Mouse (Mus musculus): ENCODE measurements at regions not wholly inside any gene's neighbourhood (a gene's known extent, or its start where the extent isn't known, plus 50 kb on each side); places are given as distances from the start of the nearest gene placed in this dataset.
A peak's percentile ranks its signal among the peaks of the same experiment; 100 is the strongest.
"Not testable (repeated sequence)": the region's sequence is repeated elsewhere in the genome, so short reads cannot be mapped to it uniquely, and the experiment has no call there.

DNA sequence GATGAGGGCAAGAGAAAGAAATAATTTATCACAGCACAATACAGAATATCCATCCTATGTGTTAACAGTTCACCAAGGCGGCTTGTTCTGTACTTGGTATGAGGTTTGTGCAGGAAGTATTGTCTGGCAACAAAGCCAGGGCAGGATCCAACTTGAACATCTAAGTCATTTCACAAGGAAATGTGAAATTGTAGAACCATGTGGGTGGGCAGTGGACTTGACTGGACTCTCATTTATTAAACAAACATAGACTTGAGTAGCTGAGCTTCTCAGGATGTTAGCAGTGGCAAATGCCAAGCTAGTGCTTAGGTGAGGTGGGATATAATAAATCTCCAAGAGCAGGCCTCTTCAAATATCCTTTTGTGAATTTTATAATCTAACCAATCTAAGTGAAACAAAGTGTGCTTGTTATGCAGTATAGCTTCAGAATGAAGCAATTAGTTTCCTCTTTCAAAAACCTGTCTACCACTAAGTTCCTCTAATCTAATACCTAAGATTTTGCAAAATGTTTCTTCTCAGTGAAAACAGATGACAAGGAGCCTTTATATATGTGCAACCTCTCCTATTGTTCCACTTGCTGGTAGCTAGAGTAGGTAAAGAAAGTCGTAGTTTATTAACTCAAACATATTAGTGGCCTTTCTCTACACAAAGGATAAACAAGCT is 694.4 kb downstream of the Crisp4 start:
- no peaks in the 10 kb centered on the region for H3K27me3 ChIP-seq (ENCODE audit: control insufficient read depth, insufficient read depth, low read length)
- ATAC-seq (replicated peaks; ENCODE audit: low FRiP score) (no peak), DNase-seq (ENCODE audit: low spot score) (no peak)
- H3K4me3 ChIP-seq (ENCODE audit: low read depth, low read length): no peak overlapping the region
- H3K4me2 ChIP-seq (ENCODE audit: low read depth, low read length, severe bottlenecking): no peak overlapping the region
- no peaks in the 10 kb centered on the region for H3K9me3 ChIP-seq (ENCODE audit: control insufficient read depth, low read length)
- no peaks in the 10 kb centered on the region for H3K4me1 ChIP-seq (replicated peaks; ENCODE audit: control insufficient read depth, insufficient read depth, low read length)
- H3K9ac ChIP-seq (ENCODE audit: low read length): no peak overlapping the region
- 73% methylated on average over 2 of the region's 2 CpGs for WGBS
- no peaks in the 10 kb centered on the region for H3K36me3 ChIP-seq (ENCODE audit: control insufficient read depth, insufficient read depth, low read length)
- no peak overlapping the region for H3K27ac ChIP-seq (ENCODE audit: low read depth, low read length)

DNA sequence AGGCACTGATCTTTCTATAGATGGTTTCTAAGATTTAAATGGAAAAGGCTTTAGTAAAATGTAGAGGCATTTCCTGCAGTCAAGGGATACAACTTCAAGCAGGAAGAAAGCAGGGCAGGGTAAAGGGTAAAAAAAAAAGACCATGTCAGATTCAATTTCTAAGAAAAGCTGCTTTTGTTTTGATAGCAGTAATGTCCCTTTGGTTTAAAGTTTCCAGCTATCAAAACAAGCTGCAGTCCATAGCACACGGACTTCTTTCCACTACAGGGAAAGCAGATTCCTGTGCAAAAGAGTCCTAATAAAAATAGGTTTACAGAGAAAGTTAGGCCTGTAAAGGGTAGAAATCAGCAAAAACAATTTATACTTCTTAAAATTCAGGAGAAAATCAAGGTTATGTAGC is 695.0 kb downstream of the Crisp4 start:
- no peak overlapping the region for H3K9ac ChIP-seq (ENCODE audit: low read length)
- ATAC-seq (replicated peaks; ENCODE audit: low FRiP score) (no peak), DNase-seq (ENCODE audit: low spot score) (no peak)
- H3K27me3 ChIP-seq (ENCODE audit: control insufficient read depth, insufficient read depth, low read length): no peaks in the 10 kb centered on the region
- H3K36me3 ChIP-seq (ENCODE audit: control insufficient read depth, insufficient read depth, low read length): no peaks in the 10 kb centered on the region
- 71% methylated on average over 1 of the region's 1 CpGs for WGBS
- H3K4me1 ChIP-seq (replicated peaks; ENCODE audit: control insufficient read depth, insufficient read depth, low read length): no peaks in the 10 kb centered on the region
- no peak overlapping the region for H3K4me3 ChIP-seq (ENCODE audit: low read depth, low read length)
- H3K4me2 ChIP-seq (ENCODE audit: low read depth, low read length, severe bottlenecking): no peak overlapping the region
- H3K9me3 ChIP-seq (ENCODE audit: control insufficient read depth, low read length): no peaks in the 10 kb centered on the region
- H3K27ac ChIP-seq (ENCODE audit: low read depth, low read length): no peak overlapping the region

DNA sequence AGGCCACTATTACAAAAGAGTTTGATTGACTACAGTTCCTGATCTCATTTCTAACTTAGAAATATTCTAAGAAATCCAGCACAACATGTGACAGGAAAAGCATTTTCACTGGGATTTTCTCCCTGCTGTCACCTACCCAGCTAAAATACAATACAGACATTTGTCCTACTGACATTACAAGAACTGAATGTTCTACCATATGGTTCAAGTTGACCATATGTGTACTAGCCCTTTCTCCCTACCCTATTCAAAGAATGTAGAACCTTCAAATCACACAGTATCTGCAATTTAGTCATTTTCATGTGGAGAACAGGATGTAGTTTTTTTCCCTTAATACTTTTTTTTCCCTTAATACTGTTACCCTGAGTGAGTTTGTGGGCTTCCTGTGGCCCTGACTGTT is 695.4 kb downstream of the Crisp4 start:
- Histone ChIP-seq H3K27ac (ENCODE audit: low read depth, low read length) (no peak overlapping the region), H3K4me2 (ENCODE audit: low read depth, low read length, severe bottlenecking) (no peak overlapping the region), H3K9ac (ENCODE audit: low read length) (no peak overlapping the region), H3K36me3 (ENCODE audit: control insufficient read depth, insufficient read depth, low read length) (no peaks in the 10 kb centered on the region), H3K4me3 (ENCODE audit: low read depth, low read length) (no peak overlapping the region), H3K4me1 (replicated peaks; ENCODE audit: control insufficient read depth, insufficient read depth, low read length) (no peaks in the 10 kb centered on the region), H3K27me3 (ENCODE audit: control insufficient read depth, insufficient read depth, low read length) (no peaks in the 10 kb centered on the region), H3K9me3 (ENCODE audit: control insufficient read depth, low read length) (no peaks in the 10 kb centered on the region)
- no peak for DNase-seq (ENCODE audit: low spot score)
- no peak for ATAC-seq (replicated peaks; ENCODE audit: low FRiP score)

DNA sequence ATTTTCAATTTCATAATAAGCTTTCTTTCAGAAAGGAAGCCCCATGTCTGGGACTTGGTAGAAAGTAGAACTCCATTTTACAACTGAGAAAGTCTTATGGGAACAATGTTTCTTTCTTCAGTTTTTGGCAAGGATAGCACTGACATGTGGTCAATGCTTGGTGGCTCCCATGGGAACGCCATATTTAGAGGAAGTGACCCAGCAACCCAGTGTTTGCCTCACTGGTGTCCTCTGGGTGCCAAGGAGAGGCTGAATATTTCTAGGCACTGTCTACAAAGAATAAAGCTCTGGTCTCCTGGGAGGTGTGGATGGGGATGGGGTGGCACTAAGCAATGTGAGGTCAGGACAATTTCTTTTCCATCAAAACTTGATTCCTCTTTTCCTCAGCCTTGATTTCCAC is 696.4 kb downstream of the Crisp4 start:
- no peak overlapping the region for H3K27ac ChIP-seq (ENCODE audit: low read depth, low read length)
- H3K4me3 ChIP-seq (ENCODE audit: low read depth, low read length): no peak overlapping the region
- H3K27me3 ChIP-seq (ENCODE audit: control insufficient read depth, insufficient read depth, low read length): no peaks in the 10 kb centered on the region
- no peak for ATAC-seq (replicated peaks; ENCODE audit: low FRiP score)
- no peaks in the 10 kb centered on the region for H3K9me3 ChIP-seq (ENCODE audit: control insufficient read depth, low read length)
- no peak for DNase-seq (ENCODE audit: low spot score)
- H3K36me3 ChIP-seq (ENCODE audit: control insufficient read depth, insufficient read depth, low read length): no peaks in the 10 kb centered on the region
- 94% methylated on average over 1 of the region's 1 CpGs for WGBS
- H3K9ac ChIP-seq (ENCODE audit: low read length): no peak overlapping the region
- no peaks in the 10 kb centered on the region for H3K4me1 ChIP-seq (replicated peaks; ENCODE audit: control insufficient read depth, insufficient read depth, low read length)
- no peak overlapping the region for H3K4me2 ChIP-seq (ENCODE audit: low read depth, low read length, severe bottlenecking)

DNA sequence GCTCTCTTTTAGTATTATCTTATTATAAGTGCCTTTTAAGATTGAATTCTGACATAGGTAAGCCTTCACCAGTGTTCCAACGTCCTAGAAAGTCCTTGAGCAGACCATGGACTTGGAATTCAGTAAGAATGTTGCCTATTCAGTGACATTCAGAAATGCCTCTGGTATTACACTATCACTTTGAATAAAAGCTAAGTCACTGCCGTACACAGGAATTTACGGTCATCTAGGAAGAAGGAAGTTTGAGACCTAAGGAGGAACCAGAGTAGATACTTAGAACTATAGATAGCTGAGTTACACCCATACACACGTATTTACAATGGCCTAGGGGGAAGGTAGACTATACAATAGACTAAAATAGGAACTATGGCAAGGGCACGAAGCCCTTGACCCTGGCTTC is 711.6 kb downstream of the Crisp4 start:
- not testable (repeated sequence) for DNase-seq (ENCODE audit: low spot score); H3K4me2 ChIP-seq (ENCODE audit: low read depth, low read length, severe bottlenecking); H3K27me3 ChIP-seq (ENCODE audit: control insufficient read depth, insufficient read depth, low read length); H3K4me3 ChIP-seq (ENCODE audit: low read depth, low read length); H3K36me3 ChIP-seq (ENCODE audit: control insufficient read depth, insufficient read depth, low read length); ATAC-seq (replicated peaks; ENCODE audit: low FRiP score); H3K4me1 ChIP-seq (replicated peaks; ENCODE audit: control insufficient read depth, insufficient read depth, low read length); H3K27ac ChIP-seq (ENCODE audit: low read depth, low read length); H3K9ac ChIP-seq (ENCODE audit: low read length); H3K9me3 ChIP-seq (ENCODE audit: control insufficient read depth, low read length)
- WGBS: 88% methylated on average over 5 of the region's 5 CpGs

DNA sequence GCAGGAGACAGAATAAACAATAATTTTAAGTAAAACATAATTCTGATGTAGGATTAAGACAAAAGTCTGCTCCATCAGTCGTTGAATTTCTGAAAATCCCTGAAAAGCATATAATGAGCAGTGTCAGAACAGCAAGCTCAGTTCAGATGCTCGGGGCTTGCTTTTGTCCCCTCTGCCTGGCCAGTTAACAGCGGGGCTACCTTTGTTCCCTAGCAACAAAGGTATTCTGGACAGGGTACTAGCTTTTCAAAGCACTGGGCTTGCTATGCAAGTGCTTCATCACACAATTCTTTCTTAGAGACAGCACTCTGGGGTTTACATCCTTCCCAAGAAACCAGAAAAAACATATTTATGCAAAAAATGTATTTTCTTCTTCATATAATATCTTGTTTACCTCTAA is 729.7 kb downstream of the Crisp4 start:
- H3K4me1 ChIP-seq (replicated peaks; ENCODE audit: control insufficient read depth, insufficient read depth, low read length): no peaks in the 10 kb centered on the region
- ATAC-seq (replicated peaks; ENCODE audit: low FRiP score) (peak; percentile 59), DNase-seq (ENCODE audit: low spot score) (no peak)
- no peak overlapping the region for H3K4me2 ChIP-seq (ENCODE audit: low read depth, low read length, severe bottlenecking)
- no peak overlapping the region for H3K4me3 ChIP-seq (ENCODE audit: low read depth, low read length)
- no peak overlapping the region for H3K27ac ChIP-seq (ENCODE audit: low read depth, low read length)
- no peaks in the 10 kb centered on the region for H3K36me3 ChIP-seq (ENCODE audit: control insufficient read depth, insufficient read depth, low read length)
- H3K27me3 ChIP-seq (ENCODE audit: control insufficient read depth, insufficient read depth, low read length): no peaks in the 10 kb centered on the region
- H3K9me3 ChIP-seq (ENCODE audit: control insufficient read depth, low read length): no peaks in the 10 kb centered on the region
- H3K9ac ChIP-seq (ENCODE audit: low read length): no peak overlapping the region
- 8% methylated on average over 3 of the region's 3 CpGs for WGBS

DNA sequence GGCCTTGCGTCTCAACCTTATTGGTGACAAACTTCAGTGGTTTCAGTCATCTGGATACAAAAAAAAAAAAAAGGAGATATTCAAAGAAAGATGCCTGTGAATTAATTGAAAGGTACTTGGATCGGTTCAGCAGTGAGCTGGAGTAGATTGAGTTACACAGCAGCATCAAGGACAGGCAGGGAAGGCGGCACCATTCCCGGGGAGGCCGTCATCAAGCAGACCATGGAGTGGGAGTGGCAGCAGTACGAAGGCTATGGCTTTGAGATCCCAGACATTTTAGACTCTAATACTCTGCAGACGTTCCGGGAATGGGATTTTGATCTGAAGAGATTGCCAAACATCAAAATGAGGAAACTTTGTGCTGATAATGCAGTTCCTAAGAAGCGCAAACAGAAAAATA is 750.8 kb downstream of the Crisp4 start:
- Histone ChIP-seq H3K9ac (ENCODE audit: low read length) (no peak overlapping the region), H3K27ac (ENCODE audit: low read depth, low read length) (no peak overlapping the region), H3K4me2 (ENCODE audit: low read depth, low read length, severe bottlenecking) (no peak overlapping the region), H3K9me3 (ENCODE audit: control insufficient read depth, low read length) (no peaks in the 10 kb centered on the region), H3K4me3 (ENCODE audit: low read depth, low read length) (no peak overlapping the region), H3K27me3 (ENCODE audit: control insufficient read depth, insufficient read depth, low read length) (no peaks in the 10 kb centered on the region), H3K36me3 (ENCODE audit: control insufficient read depth, insufficient read depth, low read length) (no peaks in the 10 kb centered on the region), H3K4me1 (replicated peaks; ENCODE audit: control insufficient read depth, insufficient read depth, low read length) (no peaks in the 10 kb centered on the region)
- DNase-seq (ENCODE audit: low spot score): no peak
- ATAC-seq (replicated peaks; ENCODE audit: low FRiP score): no peak
- WGBS: 88% methylated on average over 9 of the region's 9 CpGs

DNA sequence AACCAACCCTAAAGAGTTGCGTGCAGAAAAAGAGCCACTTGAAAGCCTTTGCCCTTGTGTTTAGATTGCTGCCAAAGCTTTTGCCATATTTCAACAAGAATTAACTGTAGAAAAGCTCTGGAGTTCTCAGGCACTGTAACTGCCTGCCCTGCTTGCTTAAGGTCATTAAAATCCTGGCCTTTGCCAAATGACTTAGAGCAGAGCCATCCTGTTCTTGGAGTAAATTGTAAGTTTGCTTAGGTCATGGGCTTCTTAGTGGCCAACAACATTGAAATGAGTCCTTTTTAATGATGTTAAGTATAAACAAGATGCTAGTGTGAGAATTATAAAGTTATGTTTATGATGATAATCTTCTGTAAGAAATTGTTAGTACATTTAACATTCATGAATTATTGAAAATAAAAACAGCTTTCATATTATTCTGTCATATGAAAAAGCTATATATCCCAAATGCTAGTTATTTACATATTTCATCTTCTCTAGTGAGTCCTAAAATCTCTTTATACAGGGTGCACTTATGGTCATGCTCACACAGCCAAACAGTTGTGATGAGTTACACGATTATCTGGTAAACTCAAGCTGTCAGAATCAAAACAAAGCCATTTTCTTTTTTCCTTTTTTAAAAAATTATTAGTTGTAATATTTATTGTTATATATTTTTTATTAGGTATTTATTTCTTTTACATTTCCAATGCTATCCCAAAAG is 753.4 kb downstream of the Crisp4 start:
- no peak overlapping the region for H3K27ac ChIP-seq (ENCODE audit: low read depth, low read length)
- no peaks in the 10 kb centered on the region for H3K27me3 ChIP-seq (ENCODE audit: control insufficient read depth, insufficient read depth, low read length)
- H3K9me3 ChIP-seq (ENCODE audit: control insufficient read depth, low read length): no peaks in the 10 kb centered on the region
- WGBS: 92% methylated on average over 2 of the region's 2 CpGs
- H3K4me1 ChIP-seq (replicated peaks; ENCODE audit: control insufficient read depth, insufficient read depth, low read length): no peaks in the 10 kb centered on the region
- no peak for ATAC-seq (replicated peaks; ENCODE audit: low FRiP score)
- H3K4me2 ChIP-seq (ENCODE audit: low read depth, low read length, severe bottlenecking): no peak overlapping the region
- no peak for DNase-seq (ENCODE audit: low spot score)
- no peak overlapping the region for H3K4me3 ChIP-seq (ENCODE audit: low read depth, low read length)
- no peaks in the 10 kb centered on the region for H3K36me3 ChIP-seq (ENCODE audit: control insufficient read depth, insufficient read depth, low read length)
- no peak overlapping the region for H3K9ac ChIP-seq (ENCODE audit: low read length)

DNA sequence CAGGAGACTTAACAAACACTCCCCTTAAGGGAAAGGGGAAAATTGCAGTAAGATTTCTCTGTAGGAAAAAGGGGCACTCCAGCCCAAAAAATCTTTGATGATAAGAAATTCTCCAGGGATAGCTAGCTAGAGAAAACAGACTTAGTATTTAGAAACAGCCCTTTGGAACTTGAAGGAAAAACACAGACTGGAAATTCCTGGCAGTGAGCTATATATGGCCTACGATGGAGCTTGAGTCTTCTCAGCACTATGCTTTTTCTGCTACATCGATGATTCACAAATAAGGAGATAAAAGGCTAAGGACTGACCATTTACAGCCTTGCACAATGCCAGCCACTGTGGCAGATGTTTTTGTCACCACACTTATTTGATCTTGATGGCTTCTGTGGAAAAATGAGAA is 768.1 kb downstream of the Crisp4 start:
- no peak for ATAC-seq (replicated peaks; ENCODE audit: low FRiP score)
- no peaks in the 10 kb centered on the region for H3K4me1 ChIP-seq (replicated peaks; ENCODE audit: control insufficient read depth, insufficient read depth, low read length)
- 67% methylated on average over 2 of the region's 2 CpGs for WGBS

More for the DNA sequence above, 768.1 kb downstream of the Crisp4 start:
- Histone ChIP-seq H3K4me2 (ENCODE audit: low read depth, low read length, severe bottlenecking) (no peak overlapping the region), H3K4me3 (ENCODE audit: low read depth, low read length) (no peak overlapping the region), H3K9ac (ENCODE audit: low read length) (no peak overlapping the region), H3K27ac (ENCODE audit: low read depth, low read length) (no peak overlapping the region), H3K27me3 (ENCODE audit: control insufficient read depth, insufficient read depth, low read length) (no peaks in the 10 kb centered on the region), H3K36me3 (ENCODE audit: control insufficient read depth, insufficient read depth, low read length) (no peaks in the 10 kb centered on the region), H3K9me3 (ENCODE audit: control insufficient read depth, low read length) (no peaks in the 10 kb centered on the region)
- DNase-seq (ENCODE audit: low spot score): no peak

All from forebrain, embryonic 11.5 days (tissue).